Mouse (Mus musculus) CH12.LX (cell line): ENCODE measurements around the gene Gdf3. TPM values are rescaled to one million over a fixed set of nuclear protein-coding genes. Genes with fewer than 3 reads are reported as not detected.

ENCODE experiments used
- DNase-seq: peaks from one replicate; pipeline ENCODE4 v3.0.0-alpha.2; 2013; ENCODE audit errors: extremely low read depth
- H3K27ac ChIP-seq: 2 replicates; pipeline ENCODE4 v1.5.1; 2012; ENCODE audit warnings: low read depth, mild to moderate bottlenecking, control low read depth, moderate library complexity; ENCODE audit not compliant: insufficient read depth
- H3K27me3 ChIP-seq: replicated peaks from 2 replicates; pipeline ENCODE3; 2012; ENCODE audit warnings: inconsistent platforms
- H3K36me3 ChIP-seq, 2 experiments: replicated peaks in 1 of 2; 2 replicates each; pipeline versions ENCODE3 to v1.6.1; 2012; ENCODE audit warnings: inconsistent platforms in 1 of 2, low read length in 1 of 2, mild to moderate bottlenecking in 1 of 2, mixed read lengths in 1 of 2, moderate library complexity in 1 of 2; ENCODE audit not compliant: control insufficient read depth in 1 of 2, insufficient read depth in 1 of 2
- H3K4me1 ChIP-seq, 2 experiments: 2 replicates each; pipeline ENCODE4 v1.6.1; 2012; ENCODE audit warnings: inconsistent platforms in 1 of 2, moderate library complexity in 1 of 2; ENCODE audit not compliant: insufficient read depth in 2 of 2, control insufficient read depth in 1 of 2
- H3K4me2 ChIP-seq: 2 replicates; pipeline ENCODE4 v1.6.1; 2012; ENCODE audit warnings: low read depth, mild to moderate bottlenecking, control low read depth; ENCODE audit not compliant: poor library complexity, insufficient read depth, severe bottlenecking
- H3K4me3 ChIP-seq, 3 experiments: fragments of 150-350 bp in 1 of 3; sonication (generic) in 1 of 3; replicated peaks in 1 of 3; 2 replicates each; pipeline versions ENCODE3 to v1.5.1; 2011 to 2012; ENCODE audit warnings: low read depth in 2 of 3, low read length in 2 of 3, mild to moderate bottlenecking in 2 of 3, moderate library complexity in 2 of 3, control low read depth in 1 of 3, improper control_type of control experiment in 1 of 3, inconsistent platforms in 1 of 3, mixed read lengths in 1 of 3; ENCODE audit not compliant: poor library complexity in 1 of 3
- H3K79me2 ChIP-seq: replicated peaks from 2 replicates; pipeline ENCODE4 v1.6.1; 2012; ENCODE audit warnings: mild to moderate bottlenecking, moderate library complexity; ENCODE audit not compliant: control insufficient read depth, poor library complexity, insufficient read depth, severe bottlenecking; ENCODE audit errors: extremely low read depth
- H3K9ac ChIP-seq: 2 replicates; pipeline ENCODE4 v1.6.1; 2012; ENCODE audit warnings: low read depth, mild to moderate bottlenecking, control low read depth, moderate library complexity; ENCODE audit not compliant: insufficient read depth
- H3K9me3 ChIP-seq: replicated peaks from 2 replicates; pipeline ENCODE3; 2012; ENCODE audit warnings: low read length, inconsistent platforms, mixed read lengths
- BHLHE40 ChIP-seq: IDR thresholded peaks from 2 replicates; pipeline ENCODE4 v1.6.1; 2011; ENCODE audit warnings: mild to moderate bottlenecking, low read depth, low read length, improper control_type of control experiment
- CHD2 ChIP-seq: IDR thresholded peaks from 2 replicates; pipeline ENCODE4 v1.6.1; 2011; ENCODE audit warnings: low read length, improper control_type of control experiment
- CTCF ChIP-seq, 2 experiments: IDR thresholded peaks in 1 of 2; conservative IDR thresholded peaks in 1 of 2; 2 replicates each; pipeline ENCODE4 v1.5.1; 2011 to 2012; ENCODE audit warnings: low read depth in 2 of 2, low read length in 2 of 2, improper control_type of control experiment in 1 of 2, inconsistent platforms in 1 of 2, mild to moderate bottlenecking in 1 of 2, moderate library complexity in 1 of 2
- ELF1 ChIP-seq: IDR thresholded peaks from 2 replicates; pipeline ENCODE4 v1.6.1; 2014; ENCODE audit warnings: low read depth, mild to moderate bottlenecking, inconsistent platforms, low read length, improper control_type of control experiment
- EP300 ChIP-seq: IDR thresholded peaks from 2 replicates; pipeline ENCODE4 v1.6.1; 2011; ENCODE audit warnings: low read length, improper control_type of control experiment
- GABPA ChIP-seq: IDR thresholded peaks from 2 replicates; pipeline ENCODE4 v1.6.1; 2012; ENCODE audit warnings: low read depth, low read length, improper control_type of control experiment, inconsistent platforms; ENCODE audit not compliant: insufficient replicate concordance
- HCFC1 ChIP-seq: IDR thresholded peaks from 2 replicates; pipeline ENCODE4 v1.6.1; 2012; ENCODE audit warnings: low read depth, mild to moderate bottlenecking, inconsistent platforms, low read length, improper control_type of control experiment
- JUN ChIP-seq: IDR thresholded peaks from 2 replicates; pipeline ENCODE4 v1.6.1; 2011; ENCODE audit warnings: low read depth, mild to moderate bottlenecking, low read length, improper control_type of control experiment, moderate library complexity; ENCODE audit not compliant: insufficient read depth
- JUND ChIP-seq: conservative IDR thresholded peaks from 2 replicates; pipeline ENCODE4 v1.6.1; 2011; ENCODE audit warnings: low read depth, low read length, improper control_type of control experiment
- MAFK ChIP-seq: IDR thresholded peaks from 2 replicates; pipeline ENCODE4 v1.6.1; 2011; ENCODE audit warnings: low read length, improper control_type of control experiment; ENCODE audit not compliant: insufficient replicate concordance
- MAZ ChIP-seq: IDR thresholded peaks from 2 replicates; pipeline ENCODE4 v1.6.1; 2012; ENCODE audit warnings: low read depth, mild to moderate bottlenecking, inconsistent platforms, low read length, improper control_type of control experiment, moderate library complexity
- MEF2A ChIP-seq: IDR thresholded peaks from 2 replicates; pipeline ENCODE4 v1.6.1; 2014; ENCODE audit warnings: low read depth, mild to moderate bottlenecking, inconsistent platforms, low read length, improper control_type of control experiment, borderline replicate concordance
- MYC ChIP-seq: IDR thresholded peaks from 2 replicates; pipeline ENCODE4 v1.6.1; 2011; ENCODE audit warnings: low read depth, mild to moderate bottlenecking, improper control_type of control experiment, low read length
- NELFE ChIP-seq: IDR thresholded peaks from 2 replicates; pipeline ENCODE4 v1.6.1; 2011; ENCODE audit warnings: low read depth, low read length, improper control_type of control experiment
- PAX5 ChIP-seq: IDR thresholded peaks from 2 replicates; pipeline ENCODE4 v1.6.1; 2012; ENCODE audit warnings: low read length, inconsistent platforms, mixed read lengths
- POLR2A ChIP-seq: IDR thresholded peaks from 2 replicates; pipeline ENCODE4 v1.6.1; 2011; ENCODE audit warnings: low read depth, mild to moderate bottlenecking, improper control_type of control experiment, low read length
- POLR2AphosphoS2 ChIP-seq: IDR thresholded peaks from 2 replicates; pipeline ENCODE4 v1.6.1; 2011; ENCODE audit warnings: low read depth, low read length, improper control_type of control experiment
- RCOR1 ChIP-seq: conservative IDR thresholded peaks from 2 replicates; pipeline ENCODE4 v1.6.1; 2012; ENCODE audit warnings: low read depth, mild to moderate bottlenecking, inconsistent platforms, low read length, improper control_type of control experiment
- SMC3 ChIP-seq: IDR thresholded peaks from 2 replicates; pipeline ENCODE4 v1.6.1; 2011; ENCODE audit warnings: low read depth, low read length, improper control_type of control experiment
- TBP ChIP-seq: conservative IDR thresholded peaks from 2 replicates; pipeline ENCODE4 v1.6.1; 2011; ENCODE audit warnings: low read depth, low read length, improper control_type of control experiment
- TCF12 ChIP-seq: IDR thresholded peaks from 2 replicates; pipeline ENCODE4 v1.6.1; 2014; ENCODE audit warnings: low read depth, mild to moderate bottlenecking, inconsistent platforms, low read length, improper control_type of control experiment
- UBTF ChIP-seq: IDR thresholded peaks from 2 replicates; pipeline ENCODE4 v1.6.1; 2012; ENCODE audit warnings: low read depth, mild to moderate bottlenecking, inconsistent platforms, low read length, improper control_type of control experiment, moderate library complexity
- ZC3H11A ChIP-seq: IDR thresholded peaks from 2 replicates; pipeline ENCODE4 v1.6.1; 2012; ENCODE audit warnings: low read depth, mild to moderate bottlenecking, inconsistent platforms, low read length, improper control_type of control experiment
- ZNF384 ChIP-seq: IDR thresholded peaks from 2 replicates; pipeline ENCODE4 v1.6.1; 2012; ENCODE audit warnings: low read depth, low read length, improper control_type of control experiment, inconsistent platforms
- dilution Hi-C: fragments of 300-500 bp; cut with MboI; formaldehyde crosslinking; loops from 2 replicates; pipeline ENCODE4 v1.14.3; 2020; ENCODE audit warnings: low sequenced_read_pairs; ENCODE audit not compliant: extremely low pct_unique_long_range_greater_than_20kb, extremely low pct_ligation_motif_present
- in situ Hi-C: fragments of 300-500 bp; cut with MboI; formaldehyde crosslinking; loops from 3 replicates; pipeline ENCODE4 v1.14.3; 2019; ENCODE audit warnings: low sequenced_read_pairs, low pct_ligation_motif_present, low pct_unique_long_range_greater_than_20kb, mixed read lengths
- polyA plus RNA-seq: library from polyadenylated mRNA; unstranded; fragments of >175 nt; gene quantifications from 2 replicates; pipeline ENCODE4 v1.2.1, GENCODE M21; 2012; ENCODE audit warnings: low read depth; ENCODE audit not compliant: insufficient read length
- total RNA-seq, 2 experiments: library from RNA; depleted of rRNA; stranded (reverse); fragments of 300-350 nt in 1 of 2; fragments of >200 nt in 1 of 2; gene quantifications; 2 replicates each; pipeline ENCODE4 v1.2.3; 2012 to 2014

Gdf3 gene
- total and polyA plus RNA-seq, 3 experiments: not detected

DNA sequence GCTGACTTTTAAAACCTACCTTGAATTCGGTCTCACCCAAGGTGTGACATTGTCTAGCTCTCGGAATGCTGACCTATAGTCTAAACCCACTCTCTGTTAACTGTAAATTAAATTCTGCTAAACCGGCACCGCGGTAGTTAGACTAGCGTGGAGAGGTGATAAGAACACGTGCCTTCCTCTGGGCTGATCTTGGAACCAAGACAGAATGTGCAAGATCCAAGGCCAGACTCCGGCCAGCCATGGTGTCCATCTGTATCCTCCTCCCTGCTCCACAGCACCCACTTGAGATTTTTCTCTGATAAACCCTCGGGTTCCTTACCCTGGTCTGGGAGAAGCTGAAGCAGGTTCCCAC is 534 bp downstream of the Gdf3 start:
- Histone ChIP-seq H3K4me3 (no peak overlapping the region), H3K27ac (no peak overlapping the region), H3K36me3 (no peaks in the 10 kb centered on the region), H3K4me2 (no peak overlapping the region), H3K79me2 (no peaks in the 10 kb centered on the region; the same call in 1 of the 2 replicates), H3K4me1 (peaks cover 0 to 4% of the 10 kb centered on the region in 2 experiments; a peak in 2 of 4 replicates), H3K9me3 (peaks cover 2% of the 10 kb centered on the region), H3K27me3 (no peaks in the 10 kb centered on the region), H3K9ac (no peak overlapping the region)
- DNase-seq: no peak
- TF ChIP-seq BHLHE40 (no peak), MAZ (no peak), ZNF384 (no peak), MYC (no peak), HCFC1 (no peak), JUN (no peak), GABPA (no peak), UBTF (no peak), ZC3H11A (no peak), MEF2A (no peak)
- in situ Hi-C loops (no loop called here), dilution Hi-C loops (no loop called here)

DNA sequence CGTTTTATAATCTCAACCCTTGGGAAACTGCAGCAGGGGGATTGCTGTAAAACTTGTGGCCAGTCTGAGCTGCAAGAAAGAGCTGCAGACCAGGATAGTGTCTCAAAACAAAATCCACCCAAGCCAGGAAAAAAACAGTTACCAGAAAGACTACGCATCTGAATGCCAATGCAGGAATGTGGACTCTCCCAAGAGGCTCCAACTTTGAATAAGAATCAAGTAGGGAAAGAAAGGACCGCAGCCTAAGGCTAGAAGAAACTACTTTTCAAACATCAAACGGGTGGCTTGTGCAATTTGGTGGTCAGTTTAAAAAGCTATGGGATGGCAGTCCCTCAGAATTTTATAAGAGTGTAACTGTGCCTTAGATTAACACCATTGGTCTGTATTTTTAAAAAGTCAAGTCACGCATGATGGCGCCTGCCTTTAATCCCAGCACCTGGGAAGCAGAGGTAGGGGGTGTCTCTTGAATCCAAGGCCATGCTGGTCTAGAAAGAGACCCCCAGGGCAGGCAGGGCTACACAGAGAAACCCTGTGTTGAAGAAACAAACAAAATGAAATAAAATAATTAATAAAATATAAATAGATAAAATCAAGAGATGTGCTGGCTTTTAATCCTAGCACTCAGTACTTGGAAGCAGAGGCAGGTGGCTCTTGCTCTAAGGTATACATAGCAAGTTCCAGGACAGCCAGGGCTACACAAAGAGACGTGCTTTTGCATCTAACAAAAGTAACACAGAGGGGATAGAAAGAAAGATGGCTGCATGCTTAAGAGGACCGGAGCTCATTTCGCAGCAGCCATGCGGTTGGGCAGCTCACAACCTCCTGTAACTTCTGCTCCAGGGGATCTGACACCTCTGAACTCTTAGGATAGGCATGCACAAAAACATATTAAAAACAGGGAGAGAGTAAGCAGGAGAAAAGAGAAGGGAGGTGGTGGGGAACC is 1.2 kb downstream of the Gdf3 start:
- no peak overlapping the region for H3K27ac ChIP-seq
- in situ Hi-C loops: no loop called here
- TF ChIP-seq PAX5 (no peak), MAZ (no peak), JUN (no peak), JUND (no peak), CTCF (conservative IDR thresholded peaks at IDR 0.05 in 1 of 2, IDR thresholded peaks at IDR 0.05 in 1 of 2; ENCODE audit: low read depth in 2 of 2, low read length in 2 of 2) (no peak), ZNF384 (no peak), POLR2A (no peak), RCOR1 (no peak), MAFK (no peak), CHD2 (no peak), POLR2AphosphoS2 (no peak), ELF1 (no peak), TBP (no peak), SMC3 (no peak), EP300 (no peak), TCF12 (no peak), NELFE (no peak)

More for the DNA sequence above, 1.2 kb downstream of the Gdf3 start:
- H3K9ac ChIP-seq: no peak overlapping the region
- H3K36me3 ChIP-seq: no peaks in the 10 kb centered on the region
- no peak for DNase-seq
- H3K4me2 ChIP-seq: no peak overlapping the region
- H3K27me3 ChIP-seq: no peaks in the 10 kb centered on the region
- dilution Hi-C loops: no loop called here
- no peak overlapping the region for H3K4me3 ChIP-seq
- H3K79me2 ChIP-seq: no peaks in the 10 kb centered on the region; the same call in 1 of the 2 replicates
- H3K9me3 ChIP-seq: no peaks in the 10 kb centered on the region
- peaks cover 2 to 10% of the 10 kb centered on the region in 2 experiments; a peak in 2 of 4 replicates for H3K4me1 ChIP-seq
